ENCODE assay signal across 8 mouse cellular contexts in the genomic region with DNA sequence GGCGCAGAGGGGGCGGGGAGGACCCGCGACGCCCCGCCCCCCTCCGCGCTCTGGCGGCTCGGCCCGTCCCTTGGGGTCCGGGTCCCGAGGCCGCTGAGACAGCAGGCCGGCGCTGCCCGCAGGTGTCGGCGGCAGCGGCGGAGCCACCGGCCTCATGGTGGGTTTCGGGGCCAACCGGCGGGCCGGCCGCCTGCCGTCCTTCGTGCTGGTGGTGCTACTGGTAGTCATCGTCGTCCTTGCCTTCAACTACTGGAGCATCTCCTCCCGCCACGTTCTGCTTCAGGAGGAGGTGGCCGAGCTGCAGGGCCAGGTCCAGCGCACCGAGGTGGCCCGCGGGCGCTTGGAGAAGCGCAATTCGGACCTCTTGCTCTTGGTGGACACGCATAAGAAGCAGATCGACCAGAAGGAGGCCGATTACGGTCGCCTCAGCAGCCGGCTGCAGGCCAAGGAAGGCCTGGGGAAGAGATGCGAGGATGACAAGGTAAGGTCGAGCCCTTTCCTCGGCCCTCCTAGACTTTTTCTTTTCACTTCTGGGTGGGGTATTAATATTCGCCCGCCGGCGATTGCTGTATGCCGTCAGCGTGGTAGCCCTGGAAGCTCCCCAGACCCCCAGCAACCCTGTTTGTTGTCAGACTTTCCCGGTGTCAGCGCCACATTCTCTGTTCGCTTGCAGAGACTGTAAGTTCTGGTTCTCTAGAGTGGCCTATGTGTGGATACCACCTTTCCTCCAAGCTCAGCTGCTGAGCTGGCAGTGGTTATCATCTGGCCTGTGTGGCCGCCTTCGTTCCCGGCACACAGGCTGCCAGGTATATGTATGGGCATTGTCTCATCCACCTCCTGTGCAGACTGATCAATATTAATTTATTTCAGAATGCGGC. TPM values are rescaled to one million over a fixed set of nuclear protein-coding genes. Genes with fewer than 3 reads are reported as not detected.
DNase-seq lines count a peak whose midpoint lies in the region; ATAC-seq lines count a peak whose summit lies in the region.

No protein-coding gene starts in this region.

- peak overlapping the region; percentile 85 for H3K4me3 ChIP-seq in forebrain, embryonic 14.5 days (ENCODE audit: low read depth, low read length)
- H3K4me3 ChIP-seq in liver, embryonic 13.5 days (replicated peaks) = peak overlapping the region; percentile 78

- peak overlapping the region; percentile 72 for H3K27ac ChIP-seq in forebrain, embryonic 14.5 days (ENCODE audit: low read depth, low read length)
- peak overlapping the region; percentile 47 for H3K27ac ChIP-seq in liver, embryonic 13.5 days

- H3K4me2 ChIP-seq in forebrain, embryonic 14.5 days (ENCODE audit: low read length) = peak overlapping the region; percentile 90
- peak overlapping the region; percentile 96 for H3K4me2 ChIP-seq in liver, embryonic 13.5 days

- peak overlapping the region; percentile 96 for H3K9ac ChIP-seq in forebrain, embryonic 14.5 days (ENCODE audit: low read length)
- H3K9ac ChIP-seq in liver, embryonic 13.5 days = peak overlapping the region; percentile 81

- no peaks in the 10 kb centered on the region for H3K9me3 ChIP-seq in forebrain, embryonic 14.5 days (replicated peaks; ENCODE audit: control insufficient read depth, low read length)
- no peaks in the 10 kb centered on the region for H3K9me3 ChIP-seq in liver, embryonic 13.5 days (replicated peaks)

- no peaks in the 10 kb centered on the region for H3K27me3 ChIP-seq in forebrain, embryonic 14.5 days (replicated peaks; ENCODE audit: control insufficient read depth, insufficient read depth, low read length)
- H3K27me3 ChIP-seq in liver, embryonic 13.5 days = peaks cover 15% of the 10 kb centered on the region

- peak; percentile 70 for DNase-seq in embryo, embryonic 10 days (ENCODE audit: low spot score)
- DNase-seq in embryo, embryonic 9.5 days (ENCODE audit: extremely low spot score) = no peak
- DNase-seq in thymus, postnatal 0 days (ENCODE audit: low spot score) = peak; percentile 25
- DNase-seq in thymus, postnatal 14 days = no peak
- DNase-seq in forebrain, embryonic 14.5 days (ENCODE audit: low spot score) = peak; percentile 19
- DNase-seq in induced T-regulatory cell, adult 2 months (ENCODE audit: low read depth) = peak; percentile 37
- DNase-seq in liver, embryonic 13.5 days = no peak
- peak; percentile 1 for DNase-seq in skeletal muscle tissue, adult 2 months (ENCODE audit: low read depth, low spot score)

- ATAC-seq in forebrain, embryonic 14.5 days = no peak; the same call in 1 of the 2 replicates
- peak; percentile 41 for ATAC-seq in liver, embryonic 13.5 days (ENCODE audit: low read depth)

- H3K4me1 ChIP-seq in forebrain, embryonic 14.5 days (ENCODE audit: control insufficient read depth, insufficient read depth, low read length) = peaks cover 7% of the 10 kb centered on the region
- peaks cover 31% of the 10 kb centered on the region for H3K4me1 ChIP-seq in liver, embryonic 13.5 days (replicated peaks)

- WGBS in forebrain, embryonic 14.5 days = under 1% methylated on average over 47 of the region's 63 CpGs
- WGBS in liver, embryonic 13.5 days (ENCODE audit: insufficient replicate concordance) = under 1% methylated on average over 61 of the region's 63 CpGs

- peaks cover 11% of the 10 kb centered on the region for H3K36me3 ChIP-seq in forebrain, embryonic 14.5 days (ENCODE audit: control insufficient read depth, insufficient read depth, low read length)
- H3K36me3 ChIP-seq in liver, embryonic 13.5 days = no peaks in the 10 kb centered on the region

RNA-seq across cellular contexts. Expression of gene Casc4, which starts 0.5 kb away (rescaled TPM):
- polyA plus RNA-seq in thymus, postnatal 0 days (2015; fragmentation: Nextera tagmentation; extraction: Ambion mirVana) = 9.6 and 16.5 TPM in 2 replicates
- polyA plus RNA-seq in forebrain, embryonic 14.5 days (2014; fragmentation: Nextera tagmentation; extraction: Ambion mirVana) = 15.0 and 17.0 TPM in 2 replicates
- 5.4 and 6.6 TPM in 2 replicates for polyA plus RNA-seq in liver, embryonic 13.5 days (2015; fragmentation: Nextera tagmentation; extraction: Ambion mirVana)

Comparison
In these comparisons a context has a peak if more than half of its experiments do, and no peak if none do; other contexts are left out.
1. DNase-seq: peak in embryo, embryonic 10 days (single experiment), thymus, postnatal 0 days (single experiment), forebrain, embryonic 14.5 days (single experiment), induced T-regulatory cell, adult 2 months (single experiment) and skeletal muscle tissue, adult 2 months (single experiment); none in embryo, embryonic 9.5 days (single experiment), thymus, postnatal 14 days (single experiment) and liver, embryonic 13.5 days (single experiment).